Mouse (Mus musculus) megakaryocyte progenitor cell, adult 5-6 weeks (primary cell): ENCODE measurements at regions not wholly inside any gene's neighbourhood (a gene's known extent, or its start where the extent isn't known, plus 50 kb on each side); places are given as distances from the start of the nearest gene placed in this dataset.

Experiments
- ATAC-seq: replicated peaks from 2 replicates; pipeline ENCODE4 v1.8.0; 2016; ENCODE audit warnings: mild to moderate bottlenecking, moderate TSS enrichment, inconsistent platforms; ENCODE audit not compliant: poor library complexity

DNA sequence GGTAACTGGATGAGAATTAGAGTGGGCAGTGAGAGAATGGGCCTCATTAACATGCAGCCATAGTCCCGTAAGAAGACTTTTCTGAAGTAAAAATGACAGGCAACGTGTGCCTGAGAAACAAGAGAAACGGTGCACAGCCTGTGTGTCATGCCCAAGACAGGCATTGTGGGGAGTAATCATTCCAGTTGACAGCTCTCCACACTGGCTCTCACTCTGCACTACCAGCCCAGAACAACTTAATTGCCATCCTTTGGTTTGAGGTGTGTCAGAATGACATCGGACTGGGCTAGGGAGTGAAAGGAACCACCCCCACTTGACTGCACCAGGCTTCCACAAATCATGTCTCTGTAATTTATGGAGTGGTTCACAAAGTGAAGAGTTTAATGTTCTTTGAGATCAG, 1104.9 kb downstream of the Pcdh7 start:
- ATAC-seq, result no peak

DNA sequence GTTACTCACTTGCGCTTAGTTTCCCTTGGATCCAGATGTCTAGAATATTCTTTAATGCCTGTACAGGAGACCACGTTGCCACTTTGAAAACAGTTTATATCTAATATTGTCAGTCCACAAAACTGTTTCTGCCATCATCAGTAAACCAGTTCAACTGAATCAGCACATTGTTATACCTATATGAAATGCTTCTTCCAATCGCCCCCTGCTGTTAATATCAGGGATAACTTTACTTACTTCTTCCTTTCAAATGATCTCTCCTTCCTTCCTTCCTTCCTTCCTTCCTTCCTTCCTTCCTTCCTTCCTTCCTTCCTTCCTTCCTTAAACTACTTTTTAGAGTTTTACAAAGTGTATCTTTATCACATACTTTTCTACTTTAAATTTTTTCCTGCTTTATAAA, 1108.2 kb downstream of the Pcdh7 start:
- 0 out of 2 replicates have a peak, but pooled peaks have one; percentile 44 for ATAC-seq

DNA sequence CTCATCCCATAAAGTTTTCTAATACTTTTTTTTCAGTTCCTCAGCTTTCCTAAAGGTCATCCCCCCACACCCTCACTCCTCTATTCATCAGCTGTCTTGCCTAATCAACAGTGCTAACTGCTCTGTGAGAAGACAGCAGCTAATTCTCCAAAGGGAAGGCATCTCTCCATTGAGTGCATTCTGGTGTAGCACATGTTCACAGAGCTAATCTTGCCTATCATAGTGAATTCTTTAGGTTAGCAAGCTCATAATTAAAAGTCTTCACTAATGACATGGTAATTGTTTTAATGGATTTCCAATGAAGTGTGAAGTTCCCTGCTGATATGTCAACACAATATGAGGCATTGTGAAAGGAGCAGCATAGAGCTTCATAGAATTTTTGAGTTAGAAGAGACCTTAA, 1129.2 kb downstream of the Pcdh7 start:
- ATAC-seq, result no peak

DNA sequence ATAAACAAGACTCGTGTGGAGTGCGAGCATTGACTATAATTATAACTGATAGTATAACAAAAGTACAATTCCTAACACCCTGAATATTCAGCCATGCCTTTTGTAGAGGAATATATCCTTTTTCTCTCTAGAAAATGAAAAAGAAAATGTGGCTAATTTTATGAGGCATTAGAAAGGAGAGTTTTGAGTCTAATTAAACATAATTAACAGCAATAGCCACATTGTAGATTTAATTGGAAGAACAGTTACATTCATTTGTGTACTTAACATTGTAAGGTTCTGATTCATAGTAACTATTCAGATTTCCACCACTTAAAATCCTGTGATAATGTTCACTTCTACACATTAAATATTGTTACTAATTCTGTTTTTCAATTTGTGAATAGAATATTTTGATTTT, 1140.2 kb downstream of the Pcdh7 start:
- ATAC-seq, result no peak

DNA sequence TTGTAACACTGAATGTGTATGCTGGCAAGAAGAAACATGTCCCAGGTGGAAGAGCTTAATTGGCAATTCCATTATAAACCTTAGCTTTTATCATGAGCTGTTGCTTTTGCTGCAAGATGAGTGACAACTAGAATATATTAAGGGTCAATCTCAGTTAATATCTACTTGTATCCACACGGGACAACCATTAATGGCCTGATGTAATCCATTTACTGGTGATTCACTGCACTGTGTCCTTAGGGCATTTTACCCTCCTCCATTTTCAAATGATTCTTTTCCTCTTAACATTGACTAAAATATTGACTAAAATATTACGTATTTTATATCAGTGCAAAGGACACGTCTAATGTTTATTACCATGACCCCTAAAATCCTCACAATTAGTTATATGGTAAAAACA, 1175.7 kb downstream of the Pcdh7 start:
- ATAC-seq, result no peak

DNA sequence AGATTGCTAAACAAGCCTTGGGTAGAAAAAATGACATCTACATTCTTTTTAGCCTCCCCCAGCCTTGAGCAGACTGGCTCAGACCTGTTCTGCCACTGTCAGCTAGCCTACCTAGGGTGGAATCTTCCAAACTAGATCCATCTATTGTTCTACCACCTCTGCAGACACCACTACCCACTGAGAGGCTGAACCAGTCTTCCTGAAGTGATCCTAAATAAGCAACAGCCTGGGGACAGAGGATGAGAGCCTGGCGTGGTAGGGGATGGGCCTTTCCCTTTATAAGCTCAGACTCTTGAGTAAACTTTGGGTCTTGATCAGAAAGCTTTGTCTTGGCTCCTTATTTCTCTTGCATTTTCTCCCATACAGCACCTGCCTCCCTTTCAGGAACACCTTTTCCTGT, 1223.7 kb downstream of the Pcdh7 start:
- ATAC-seq, result no peak

DNA sequence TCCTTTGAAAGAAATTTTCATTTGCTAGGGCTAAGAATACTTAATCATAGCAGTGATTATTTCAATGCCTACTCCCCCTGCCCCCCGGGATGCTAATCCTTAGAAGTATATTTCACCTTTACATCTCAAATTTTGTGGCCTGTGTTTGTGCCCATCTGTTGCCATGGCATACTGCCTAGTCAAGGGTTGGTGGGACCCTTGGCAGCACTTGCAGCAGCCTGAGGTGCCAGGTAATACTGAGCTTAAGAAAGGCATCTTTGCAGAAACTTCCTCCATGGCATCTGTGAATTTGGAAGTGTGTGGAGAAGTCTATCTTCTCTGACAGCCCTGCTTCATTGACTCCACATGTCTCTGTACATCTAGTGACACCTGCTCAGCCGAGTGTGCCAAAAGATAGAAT, 1257.5 kb downstream of the Pcdh7 start:
- no peak for ATAC-seq

DNA sequence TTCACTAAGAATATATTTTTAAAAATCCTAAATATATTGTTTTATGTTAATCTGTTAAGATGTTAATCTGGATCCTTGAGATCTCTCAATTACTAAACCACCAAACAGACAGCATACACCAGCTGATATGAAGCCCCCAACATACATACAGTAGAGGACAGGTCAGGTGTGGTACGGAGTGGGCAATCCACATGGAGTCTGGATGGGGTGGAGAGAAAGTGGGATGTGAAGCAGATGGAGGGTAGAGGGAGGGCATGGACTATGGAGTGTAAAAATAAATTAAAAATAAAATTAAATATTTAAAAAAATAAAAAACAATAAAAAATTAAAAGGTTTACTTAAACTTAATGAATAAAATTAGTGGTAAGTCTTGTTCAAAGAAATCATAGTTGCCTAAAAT, 1270.0 kb downstream of the Pcdh7 start:
- ATAC-seq, result no peak
